Mouse (Mus musculus) adipocyte (in vitro differentiated cells): Measurements from ENCODE around the gene Nfib.
A peak's percentile ranks its signal among the peaks of the same experiment; 100 is the strongest.

Experiments used
- DNase-seq: peaks from one replicate; pipeline ENCODE4 v3.0.0-alpha.2; 2016; ENCODE audit warnings: low spot score

Gene Nfib

DNA sequence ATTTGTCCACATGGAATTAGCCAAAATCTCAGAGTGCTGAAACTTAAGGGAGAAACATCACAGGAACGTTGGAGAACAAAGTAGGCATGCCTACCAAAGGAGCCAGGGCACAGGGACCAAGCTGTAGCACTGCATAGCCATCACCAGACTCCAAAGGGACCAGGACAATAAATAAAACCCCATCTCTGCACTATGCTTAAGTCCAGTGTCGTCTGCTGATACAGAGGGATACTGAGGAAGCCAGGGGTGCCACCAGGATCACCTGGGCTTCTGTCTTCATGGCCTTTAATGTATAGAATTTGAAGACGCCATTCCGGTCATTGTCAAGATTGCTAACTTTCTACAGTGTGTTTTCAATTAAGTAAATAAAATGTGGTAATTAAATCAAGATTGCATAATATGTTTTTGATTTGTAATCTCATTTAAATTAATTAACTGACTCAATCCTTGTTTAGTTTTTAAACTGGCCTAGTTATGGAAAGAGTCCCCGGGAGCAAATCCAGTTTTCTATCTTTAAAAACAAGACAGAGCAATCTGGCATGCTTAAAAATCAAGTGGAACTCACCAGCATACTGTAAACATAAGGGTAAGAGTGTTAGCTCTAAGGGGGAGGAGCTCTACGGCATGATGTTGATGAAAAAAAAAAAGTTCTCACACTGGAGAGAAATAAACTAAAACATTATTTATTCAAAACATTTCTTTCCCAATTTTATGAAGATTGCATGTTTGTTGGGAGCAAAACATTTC, 313.7 kb downstream of the Nfib start:
- no peak for DNase-seq

DNA sequence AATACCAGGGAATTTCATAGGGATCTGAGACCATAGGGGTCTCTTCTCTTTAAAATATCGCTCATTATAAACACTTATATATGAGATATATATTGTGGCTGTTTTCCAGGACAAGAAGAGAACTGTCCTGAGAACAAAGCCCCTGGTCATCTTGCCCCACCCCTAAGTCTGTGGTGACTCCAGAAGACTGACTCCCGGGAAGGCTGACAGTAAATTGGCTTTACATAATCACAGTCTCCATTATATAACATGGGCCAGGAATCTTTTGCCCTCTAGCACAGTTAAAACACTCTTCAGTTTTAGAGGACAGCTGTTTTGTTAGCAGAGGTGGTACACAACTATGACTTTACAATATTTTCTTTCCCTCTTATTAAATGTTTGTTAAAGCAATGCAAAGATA, 315.0 kb downstream of the Nfib start:
- peak; percentile 57 for DNase-seq

GRCm38 (mm10) chr4:82389876-82390275, 315.7 kb downstream of the Nfib start:
- DNase-seq = no peak

GRCm38 (mm10) chr4:82387620-82388019, 317.9 kb downstream of the Nfib start:
- DNase-seq = no peak

- DNase-seq = peak; percentile 47
These were observed 319.1 kb downstream of the Nfib start for GRCm38 (mm10) chr4:82386222-82386993.

GRCm38 (mm10) chr4:82385638-82386037, 319.9 kb downstream of the Nfib start:
- DNase-seq = peak; percentile 56

DNA sequence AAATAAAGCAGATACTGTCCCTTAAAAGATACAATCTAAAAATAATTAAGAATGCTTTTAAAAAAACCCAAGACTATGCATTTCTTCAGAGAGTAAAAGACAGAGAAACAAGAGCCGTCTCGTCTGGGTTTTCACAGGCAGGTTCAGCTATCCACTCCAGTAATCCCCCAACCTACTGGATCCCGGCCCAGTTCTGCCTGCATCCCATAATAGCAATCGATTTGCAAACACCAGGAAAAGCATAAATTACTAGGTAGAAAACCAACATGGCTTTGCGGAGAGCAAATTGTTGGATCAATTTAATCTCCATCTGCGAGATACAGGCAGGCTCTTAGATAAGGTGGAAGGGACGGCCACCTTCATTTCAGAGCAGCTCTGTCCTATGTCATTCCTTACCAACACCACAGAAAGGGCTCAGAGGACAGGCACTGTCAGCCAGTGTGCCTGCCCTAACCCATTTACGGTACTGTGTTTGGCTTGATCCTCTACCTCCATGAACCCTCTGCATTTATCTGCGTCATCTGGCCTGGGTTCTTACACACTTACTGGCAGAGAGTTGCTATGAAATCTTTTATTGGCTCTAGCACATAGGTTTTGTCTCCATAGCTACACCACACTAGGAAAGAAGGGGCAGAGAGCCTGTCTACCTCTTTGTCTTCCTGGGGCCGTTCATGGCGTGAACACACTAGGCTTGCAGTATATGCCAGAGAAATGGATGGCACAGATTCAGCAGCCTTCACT, 321.4 kb downstream of the Nfib start:
- no peak for DNase-seq

DNA sequence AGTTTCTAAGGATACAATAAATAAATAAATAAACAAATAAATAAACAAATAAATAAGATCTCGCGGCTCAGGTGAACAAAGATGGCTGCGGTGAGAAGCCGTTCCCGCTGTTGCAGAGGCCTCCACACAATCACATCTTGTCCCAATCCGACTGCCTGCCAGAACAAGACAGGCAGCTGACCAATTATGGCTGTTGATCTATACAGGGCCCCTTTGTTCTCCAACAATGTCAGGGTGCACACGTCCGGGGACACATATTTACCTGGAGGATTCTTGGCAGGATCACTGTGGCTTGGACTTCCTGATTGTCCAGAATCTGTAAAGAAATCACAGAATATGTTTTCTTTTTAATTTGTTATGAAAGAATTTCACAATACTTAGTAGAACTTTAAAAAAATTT, 322.2 kb downstream of the Nfib start:
- DNase-seq = no peak

DNA sequence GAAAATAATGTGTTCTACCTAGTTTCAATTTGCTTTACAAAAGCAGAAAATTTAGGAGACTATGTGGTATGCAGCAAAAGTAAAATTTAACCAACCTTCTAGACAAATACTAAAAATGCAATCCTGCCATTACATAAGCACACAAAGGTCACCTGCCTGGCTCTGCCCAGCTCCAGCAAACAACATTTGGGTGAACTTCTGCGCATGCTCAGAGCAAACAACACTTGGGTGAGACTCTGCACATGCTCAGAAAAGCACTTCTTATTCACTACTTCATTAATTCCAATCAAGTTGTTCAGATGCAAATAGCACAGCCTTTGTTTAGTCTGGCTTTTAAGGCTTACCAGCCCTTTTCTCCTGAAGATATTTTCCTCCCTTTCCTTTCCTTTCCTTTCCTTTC, 323.8 kb downstream of the Nfib start:
- peak; percentile 59 for DNase-seq

GRCm38 (mm10) chr4:82380578-82380977, 325.0 kb downstream of the Nfib start:
- no peak for DNase-seq

- DNase-seq = no peak
These were observed 327.5 kb downstream of the Nfib start for GRCm38 (mm10) chr4:82378050-82378449.

- no peak for DNase-seq
These were observed 327.9 kb downstream of the Nfib start for GRCm38 (mm10) chr4:82377621-82378020.

GRCm38 (mm10) chr4:82374560-82374959, 331.0 kb downstream of the Nfib start:
- DNase-seq = no peak

- no peak for DNase-seq
These were observed 333.3 kb downstream of the Nfib start for GRCm38 (mm10) chr4:82372217-82372616.

- DNase-seq = no peak
These were observed 334.1 kb downstream of the Nfib start for GRCm38 (mm10) chr4:82371471-82371870.

DNA sequence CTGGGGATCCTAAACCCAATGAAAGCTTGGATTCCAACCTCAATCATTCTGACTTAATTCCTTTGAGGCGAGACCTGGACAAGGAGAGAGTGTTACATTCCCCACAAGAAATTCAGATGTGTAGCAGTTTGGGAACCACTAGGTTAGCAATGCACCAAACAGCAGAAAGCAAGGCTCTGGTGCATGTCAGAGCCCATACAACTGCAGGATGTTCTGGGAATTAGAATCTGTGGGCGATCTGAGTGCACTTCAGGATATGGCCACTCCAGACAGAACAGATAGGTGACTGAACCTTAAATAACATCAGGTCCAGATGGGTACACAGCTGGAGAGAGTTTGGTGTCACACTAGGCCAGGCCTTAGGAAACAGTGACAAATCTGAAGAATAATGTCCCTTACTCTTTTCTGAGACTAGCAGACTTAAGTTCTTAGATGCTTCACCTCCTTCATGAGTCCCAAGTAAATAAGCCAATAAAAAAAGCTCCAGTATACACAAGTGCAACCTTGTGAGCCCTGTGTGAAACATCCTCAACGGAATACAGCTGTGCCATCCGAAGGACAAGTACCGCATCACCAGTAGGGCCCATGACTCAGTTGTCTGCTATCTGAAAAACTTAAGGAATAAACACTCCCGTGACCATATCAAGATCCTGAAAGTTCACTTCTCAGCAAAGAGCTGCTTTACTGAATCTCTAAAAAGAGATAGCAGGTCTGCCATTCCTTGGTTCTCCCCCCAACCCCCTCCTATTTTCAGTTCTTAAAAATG, 336.4 kb downstream of the Nfib start:
- DNase-seq = no peak

DNA sequence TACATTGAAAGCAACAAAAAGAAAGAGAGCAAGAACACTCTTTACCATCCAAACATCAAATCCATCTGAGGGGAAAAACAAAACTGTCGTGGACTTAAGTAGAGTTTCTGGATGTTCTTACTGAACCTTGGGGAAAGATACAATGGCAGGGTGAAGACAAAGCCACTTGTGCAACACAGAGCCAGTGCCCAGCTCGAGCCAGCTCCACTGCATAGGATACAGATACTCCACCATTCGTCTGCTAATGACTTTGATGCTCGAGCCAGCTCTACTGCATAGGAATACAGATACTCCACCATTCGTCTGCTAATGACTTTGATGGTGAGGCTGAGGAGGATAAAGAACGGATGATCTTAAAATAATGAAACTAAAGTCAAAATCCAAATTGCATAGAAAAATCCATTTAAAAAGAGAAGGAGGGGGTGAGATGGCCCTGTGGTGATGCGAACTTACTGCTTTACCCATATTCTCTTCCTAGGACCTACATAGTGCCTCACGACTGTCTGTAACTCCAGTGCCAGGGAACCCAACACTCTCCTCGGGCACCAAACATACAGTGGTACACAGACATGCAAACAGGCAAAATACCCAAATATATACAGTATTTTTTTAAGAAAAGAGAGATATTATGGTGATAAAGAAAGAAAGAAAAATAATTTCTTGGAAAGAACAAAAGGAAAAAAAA, 337.3 kb downstream of the Nfib start:
- no peak for DNase-seq

GRCm38 (mm10) chr4:82364696-82365385, 340.7 kb downstream of the Nfib start:
- DNase-seq = no peak

DNA sequence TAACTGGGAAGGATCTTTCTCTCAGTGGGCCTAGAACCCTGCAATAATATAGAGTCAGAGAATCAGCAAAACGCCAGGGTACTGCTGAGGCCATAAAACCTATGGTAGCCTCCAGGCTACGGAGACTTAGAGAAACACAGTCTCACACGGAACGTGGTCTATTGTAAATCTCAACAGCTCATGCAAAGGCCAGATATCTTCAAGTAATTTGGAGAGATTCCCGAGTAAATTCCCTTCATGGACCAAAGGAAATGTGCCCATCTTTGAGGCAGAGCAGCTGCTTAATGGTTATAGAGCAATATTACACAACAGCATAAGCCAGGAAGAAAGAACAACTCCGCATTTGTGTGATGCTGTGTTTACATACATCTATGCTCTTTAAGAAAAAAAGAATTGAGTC, 341.6 kb downstream of the Nfib start:
- no peak for DNase-seq

GRCm38 (mm10) chr4:82362294-82362693, 343.3 kb downstream of the Nfib start:
- DNase-seq = no peak

GRCm38 (mm10) chr4:82360081-82360511, 345.5 kb downstream of the Nfib start:
- no peak for DNase-seq
